Mouse (Mus musculus) kidney, embryonic 14.5 days (tissue): ENCODE results near the gene Bicdl1. TPM values are rescaled to one million over a fixed set of nuclear protein-coding genes. Genes with fewer than 3 reads are reported as not detected.

Source experiments
- ATAC-seq: fragments of 200-750 bp; cut with Nextera tagmentation; 2 replicates; pipeline ENCODE4 v1.8.0; 2017; ENCODE audit warnings: moderate number of reproducible peaks, mild to moderate bottlenecking, moderate TSS enrichment, moderate library complexity; ENCODE audit not compliant: low FRiP score, low TSS enrichment
- H3K27ac ChIP-seq: fragments of 300-500 bp; sonication (generic); 2 replicates; pipeline ENCODE4 v1.5.1; 2014; ENCODE audit warnings: low read depth, mild to moderate bottlenecking, low read length, moderate library complexity, mixed read lengths
- H3K27me3 ChIP-seq: fragments of 300-500 bp; sonication (generic); 2 replicates; pipeline ENCODE4 v1.6.1; 2014; ENCODE audit warnings: mild to moderate bottlenecking, low read length; ENCODE audit not compliant: control insufficient read depth, insufficient read depth
- H3K36me3 ChIP-seq: fragments of 300-500 bp; sonication (generic); 2 replicates; pipeline ENCODE4 v1.6.1; 2014; ENCODE audit warnings: low read length, mixed read lengths; ENCODE audit not compliant: control insufficient read depth, insufficient read depth
- H3K4me1 ChIP-seq: fragments of 300-500 bp; sonication (generic); 2 replicates; pipeline ENCODE4 v1.6.1; 2014; ENCODE audit warnings: low read length, mixed read lengths; ENCODE audit not compliant: control insufficient read depth, insufficient read depth
- H3K4me2 ChIP-seq: fragments of 300-500 bp; sonication (generic); replicated peaks from 2 replicates; pipeline ENCODE4 v1.6.1; 2014; ENCODE audit warnings: low read depth, mild to moderate bottlenecking, low read length
- H3K4me3 ChIP-seq: fragments of 300-500 bp; sonication (generic); 2 replicates; pipeline ENCODE4 v1.5.1; 2014; ENCODE audit warnings: mild to moderate bottlenecking, low read length
- H3K9ac ChIP-seq: fragments of 300-500 bp; sonication (generic); 2 replicates; pipeline ENCODE4 v1.6.1; 2014; ENCODE audit warnings: low read depth, mild to moderate bottlenecking, low read length, moderate library complexity
- H3K9me3 ChIP-seq: fragments of 300-500 bp; sonication (generic); 2 replicates; pipeline ENCODE4 v1.6.1; 2016; ENCODE audit warnings: low read length; ENCODE audit not compliant: control insufficient read depth
- WGBS: fragments of 180-500 bp; shearing (Covaris S2); extraction: QIAGEN DNeasy Blood & Tissue Kit; methylation state at CpG from one replicate; pipeline ENCODE4 v1.1.7; 2014; 5-methylcytosine and 5-hydroxymethylcytosine counted together
- polyA plus RNA-seq: library from polyadenylated mRNA; unstranded; fragments of >200 nt; fragmentation: Nextera tagmentation; extraction: Ambion mirVana; gene quantifications from 2 replicates; pipeline ENCODE4 v1.2.1, GENCODE M21; 2014

Gene Bicdl1
- polyA plus RNA-seq, 1 experiment from 2014 or later: 10.5 TPM

GRCm38 (mm10) chr5:115717693-115718092 lies 13.7 kb downstream of the Bicdl1 start:
- no peak overlapping the region for H3K4me2 ChIP-seq
- no peaks in the 10 kb centered on the region for H3K4me1 ChIP-seq
- H3K9ac ChIP-seq: no peak overlapping the region
- H3K4me3 ChIP-seq: no peak overlapping the region
- ATAC-seq: no peak
- WGBS: 91% methylated on average over 3 of the region's 3 CpGs
- H3K27me3 ChIP-seq: no peaks in the 10 kb centered on the region
- H3K27ac ChIP-seq: no peak overlapping the region
- H3K9me3 ChIP-seq: no peaks in the 10 kb centered on the region
- no peaks in the 10 kb centered on the region for H3K36me3 ChIP-seq

- Histone ChIP-seq H3K4me1 (no peaks in the 10 kb centered on the region), H3K27me3 (no peaks in the 10 kb centered on the region)
Observed at GRCm38 (mm10) chr5:115717106-115717505, 14.3 kb downstream of the Bicdl1 start.

GRCm38 (mm10) chr5:115716426-115716825 lies 15.0 kb downstream of the Bicdl1 start:
- ATAC-seq: no peak
- H3K4me3 ChIP-seq: no peak overlapping the region
- no peak overlapping the region for H3K4me2 ChIP-seq
- H3K27me3 ChIP-seq: no peaks in the 10 kb centered on the region
- WGBS: 64% methylated on average over 6 of the region's 6 CpGs
- H3K9me3 ChIP-seq: no peaks in the 10 kb centered on the region
- H3K4me1 ChIP-seq: no peaks in the 10 kb centered on the region
- H3K9ac ChIP-seq: no peak overlapping the region
- no peaks in the 10 kb centered on the region for H3K36me3 ChIP-seq
- H3K27ac ChIP-seq: no peak overlapping the region

More at GRCm38 (mm10) chr5:115717106-115717505, 14.3 kb downstream of the Bicdl1 start:
- no peak overlapping the region for H3K4me3 ChIP-seq
- no peak for ATAC-seq
- H3K9ac ChIP-seq: no peak overlapping the region
- H3K36me3 ChIP-seq: no peaks in the 10 kb centered on the region
- no peak overlapping the region for H3K27ac ChIP-seq
- no peaks in the 10 kb centered on the region for H3K9me3 ChIP-seq
- no peak overlapping the region for H3K4me2 ChIP-seq
- 88% methylated on average over 3 of the region's 3 CpGs for WGBS

- Histone ChIP-seq H3K9ac (no peak overlapping the region), H3K9me3 (no peaks in the 10 kb centered on the region), H3K4me2 (no peak overlapping the region), H3K27ac (no peak overlapping the region), H3K4me1 (no peaks in the 10 kb centered on the region), H3K4me3 (no peak overlapping the region), H3K27me3 (no peaks in the 10 kb centered on the region), H3K36me3 (no peaks in the 10 kb centered on the region)
- no peak for ATAC-seq
- 86% methylated on average over 7 of the region's 7 CpGs for whole genome bisulfite sequencing
Observed at GRCm38 (mm10) chr5:115714761-115715160, 16.7 kb downstream of the Bicdl1 start.

GRCm38 (mm10) chr5:115712487-115712886 lies 18.9 kb downstream of the Bicdl1 start:
- Histone ChIP-seq H3K4me1 (no peaks in the 10 kb centered on the region), H3K27ac (no peak overlapping the region), H3K9me3 (no peaks in the 10 kb centered on the region), H3K9ac (no peak overlapping the region), H3K4me2 (no peak overlapping the region), H3K4me3 (no peak overlapping the region), H3K36me3 (no peaks in the 10 kb centered on the region), H3K27me3 (no peaks in the 10 kb centered on the region)
- no peak for ATAC-seq
- 73% methylated on average over 6 of the region's 6 CpGs for WGBS

GRCm38 (mm10) chr5:115711636-115712419 lies 19.6 kb downstream of the Bicdl1 start:
- Histone ChIP-seq H3K27ac (no peak overlapping the region), H3K9me3 (no peaks in the 10 kb centered on the region), H3K27me3 (no peaks in the 10 kb centered on the region), H3K4me2 (no peak overlapping the region), H3K4me3 (no peak overlapping the region), H3K4me1 (no peaks in the 10 kb centered on the region), H3K36me3 (no peaks in the 10 kb centered on the region), H3K9ac (no peak overlapping the region)
- WGBS: 83% methylated on average over 11 of the region's 11 CpGs
- no peak for ATAC-seq

GRCm38 (mm10) chr5:115710171-115710570 lies 21.2 kb downstream of the Bicdl1 start:
- Histone ChIP-seq H3K4me1 (no peaks in the 10 kb centered on the region), H3K27me3 (no peaks in the 10 kb centered on the region), H3K9me3 (no peaks in the 10 kb centered on the region), H3K36me3 (no peaks in the 10 kb centered on the region), H3K4me3 (no peak overlapping the region), H3K4me2 (no peak overlapping the region), H3K27ac (no peak overlapping the region), H3K9ac (no peak overlapping the region)
- no peak for ATAC-seq
- WGBS: 90% methylated on average over 4 of the region's 4 CpGs

- no peaks in the 10 kb centered on the region for H3K4me1 ChIP-seq
- H3K27ac ChIP-seq: no peak overlapping the region
- no peak for ATAC-seq
- no peak overlapping the region for H3K9ac ChIP-seq
- H3K9me3 ChIP-seq: no peaks in the 10 kb centered on the region
- no peaks in the 10 kb centered on the region for H3K27me3 ChIP-seq
- no peak overlapping the region for H3K4me2 ChIP-seq
- H3K4me3 ChIP-seq: no peak overlapping the region
- WGBS: 51% methylated on average over 3 of the region's 3 CpGs
- no peaks in the 10 kb centered on the region for H3K36me3 ChIP-seq
Observed at GRCm38 (mm10) chr5:115708930-115709329, 22.5 kb downstream of the Bicdl1 start.

- Histone ChIP-seq H3K4me2 (no peak overlapping the region), H3K36me3 (no peaks in the 10 kb centered on the region), H3K27ac (no peak overlapping the region), H3K4me1 (no peaks in the 10 kb centered on the region), H3K9me3 (no peaks in the 10 kb centered on the region), H3K9ac (no peak overlapping the region), H3K27me3 (no peaks in the 10 kb centered on the region), H3K4me3 (no peak overlapping the region)
- no peak for ATAC-seq
- WGBS: 65% methylated on average over 3 of the region's 3 CpGs
Observed at GRCm38 (mm10) chr5:115701981-115702380, 29.4 kb downstream of the Bicdl1 start.
